Mouse (Mus musculus) layer of hippocampus, adult 9-11 months (tissue): Measurements from ENCODE around the gene Maged2.
A peak's percentile ranks its signal among the peaks of the same experiment; 100 is the strongest.
"Not testable (repeated sequence)": the region's sequence is repeated elsewhere in the genome, so short reads cannot be mapped to it uniquely, and the experiment has no call there.

Experiments used
- DNase-seq: peaks from one replicate; pipeline ENCODE4 v3.0.0; 2022

The Maged2 gene

DNA sequence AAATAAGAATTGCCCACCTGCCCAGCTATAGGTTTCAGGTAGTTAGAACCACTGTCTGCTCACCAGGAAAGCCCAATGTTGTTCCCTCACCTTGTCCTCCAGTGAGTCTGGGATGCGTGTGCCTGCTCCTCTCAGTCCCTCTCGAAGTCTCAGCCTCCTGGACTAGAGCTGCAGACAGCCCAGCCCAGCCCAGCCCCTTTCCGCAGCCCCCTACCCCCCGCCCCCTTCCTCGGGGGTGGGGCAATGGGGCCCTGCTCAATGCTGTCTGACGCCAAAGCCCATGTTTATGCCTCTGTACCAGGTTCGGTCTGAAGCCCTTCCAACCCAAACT is at the start of gene Maged2:
Gene Maged2, minus strand, starts transcription at position 207 of the 331 bp plus-strand sequence.
- DNase-seq = no peak

DNA sequence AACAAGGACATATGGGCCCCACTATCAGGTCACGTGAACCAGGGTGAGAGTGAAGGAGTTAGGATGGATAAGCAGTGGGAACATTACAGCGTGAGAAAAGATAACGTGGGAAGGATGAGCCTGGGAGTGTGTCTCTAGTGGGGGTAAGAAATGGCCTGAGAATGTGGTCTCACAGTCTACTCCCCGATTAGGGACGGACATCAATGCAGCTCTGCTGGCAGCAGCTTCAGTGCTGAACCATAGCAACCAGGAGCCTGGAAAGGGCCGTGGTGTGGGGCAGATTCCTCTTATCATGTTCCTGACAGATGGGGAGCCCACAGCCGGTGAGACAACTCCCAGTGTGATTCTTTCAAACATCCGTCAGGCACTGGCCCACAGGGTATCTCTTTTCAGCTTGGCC is 34.1 kb upstream of the Maged2 start:
- DNase-seq = peak; percentile 4

DNA sequence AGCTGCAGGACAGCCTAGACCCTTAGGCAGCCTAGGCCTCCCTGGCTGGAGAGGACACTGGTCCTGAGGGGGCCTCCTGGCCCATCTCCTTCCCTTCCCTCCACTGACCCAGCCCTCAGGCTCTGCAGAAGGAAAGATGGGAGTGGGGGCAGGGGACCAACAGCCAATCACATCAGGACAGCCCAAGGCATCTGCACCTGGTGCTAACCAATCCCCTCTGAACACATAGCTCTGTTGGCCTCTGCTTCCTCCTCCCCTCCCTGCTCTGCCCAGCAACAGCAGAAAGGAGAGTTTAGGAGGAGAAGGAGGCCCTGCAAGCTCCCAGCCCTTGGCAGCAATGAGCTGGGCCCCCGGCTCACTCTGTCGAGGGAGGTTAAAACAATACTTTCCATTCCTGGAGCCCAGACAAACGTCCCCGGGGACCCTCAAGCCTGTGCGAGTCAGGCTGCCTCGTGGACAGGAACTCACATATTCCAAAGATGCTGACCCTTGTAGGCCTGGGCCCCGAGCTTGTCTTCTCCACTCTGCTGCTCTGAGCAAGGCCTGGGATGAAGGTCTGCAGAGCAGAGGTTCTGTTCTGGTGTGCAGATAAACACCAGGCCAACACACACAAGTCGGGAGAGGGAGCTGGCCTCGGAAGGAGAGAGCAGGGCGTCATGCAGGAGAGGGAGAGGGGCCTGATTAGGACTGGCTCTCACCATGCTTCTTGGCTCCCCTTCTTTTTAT is 31.5 kb upstream of the Maged2 start:
- not testable (repeated sequence) for DNase-seq

GRCm38 (mm10) chrX:150843257-150843656 is 29.1 kb upstream of the Maged2 start:
- not testable (repeated sequence) for DNase-seq

- DNase-seq = no peak
These were observed 16.2 kb upstream of the Maged2 start for GRCm38 (mm10) chrX:150830297-150830696.

- DNase-seq = no peak
These were observed 3.1 kb upstream of the Maged2 start for GRCm38 (mm10) chrX:150817278-150817677.

GRCm38 (mm10) chrX:150815601-150816000 is 1.5 kb upstream of the Maged2 start:
- DNase-seq = no peak

DNA sequence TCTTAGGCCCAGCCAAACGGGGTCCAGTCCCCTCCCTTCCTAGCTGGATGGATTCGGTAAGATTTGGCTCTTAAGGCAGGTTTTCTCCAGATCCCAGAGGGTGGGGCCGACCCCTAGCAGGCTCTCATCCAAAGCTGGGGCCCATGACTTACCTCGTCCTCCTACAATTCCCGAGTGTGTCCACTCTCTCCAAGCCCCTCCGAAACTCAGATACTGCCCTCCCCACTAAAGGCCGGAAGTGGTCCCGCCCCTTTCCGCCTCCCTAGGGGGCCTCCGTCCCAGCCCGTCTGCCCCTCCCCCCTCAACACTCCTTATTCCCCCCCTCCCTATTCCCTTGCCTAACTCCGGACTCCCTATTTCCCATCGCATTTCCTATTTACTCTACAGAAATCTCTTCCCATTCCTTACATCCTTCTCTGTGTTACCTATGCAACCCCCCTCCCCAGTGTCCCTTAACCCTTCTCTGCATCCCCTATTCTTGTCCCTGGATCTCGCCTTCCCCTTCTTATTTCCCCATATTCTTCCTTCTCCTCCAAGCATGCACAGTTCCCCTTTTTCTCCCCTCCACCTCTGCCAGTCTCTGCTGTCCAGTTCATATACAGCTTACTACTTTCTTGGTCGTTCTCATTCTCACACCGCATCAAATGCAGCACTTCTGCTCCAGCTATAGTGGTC is 544 bp downstream of the Maged2 start:
- peak; percentile 11 for DNase-seq

DNA sequence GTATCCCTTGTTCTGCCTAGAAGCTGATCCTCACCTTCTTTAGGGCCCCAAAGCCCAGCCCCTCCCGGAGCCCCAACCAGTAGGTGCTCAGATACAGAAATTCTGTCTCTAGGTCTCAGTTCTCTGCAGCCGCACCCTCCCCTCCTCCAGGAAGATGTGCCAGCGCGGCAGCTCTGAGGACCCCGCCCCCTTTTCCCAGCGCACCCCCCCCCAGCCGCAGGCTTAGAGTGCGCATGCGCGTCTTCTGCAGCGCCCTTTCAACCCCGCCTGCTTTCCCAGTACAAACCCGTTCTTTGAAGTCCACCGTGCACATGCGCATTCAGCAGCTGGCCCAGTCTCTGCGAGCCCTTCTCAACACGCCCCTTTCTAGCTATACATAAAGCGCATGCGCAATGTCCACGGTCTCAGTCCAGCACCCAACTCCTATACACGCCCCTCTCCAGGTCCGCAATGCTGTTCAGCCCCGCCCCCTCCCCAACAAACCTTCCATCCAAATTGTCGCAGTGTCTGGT is 1.3 kb downstream of the Maged2 start:
- peak; percentile 93 for DNase-seq

DNA sequence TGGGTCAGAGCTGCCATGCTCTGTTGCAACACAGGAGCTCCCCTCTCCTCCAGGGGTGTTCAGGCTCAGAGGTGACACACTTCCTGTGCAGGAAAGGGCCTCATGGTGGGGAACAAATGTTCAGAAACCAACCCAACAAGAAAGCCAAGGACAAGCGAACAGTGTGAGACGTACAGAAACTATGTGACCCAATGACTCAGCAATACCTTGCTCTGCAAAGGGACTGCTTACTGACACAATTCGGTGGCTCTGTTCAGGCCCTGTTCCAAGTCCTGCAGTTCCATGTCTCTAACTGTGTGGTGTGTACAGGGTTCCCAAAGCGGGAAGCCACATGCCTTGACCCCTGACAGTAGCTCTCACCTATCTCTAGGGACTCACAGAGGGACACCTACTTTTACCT is 13.2 kb downstream of the Maged2 start:
- not testable (repeated sequence) for DNase-seq

- DNase-seq = not testable (repeated sequence)
These were observed 15.5 kb downstream of the Maged2 start for GRCm38 (mm10) chrX:150798493-150799177.
